Mouse (Mus musculus): ENCODE measurements around the gene Foxe3.

DNA sequence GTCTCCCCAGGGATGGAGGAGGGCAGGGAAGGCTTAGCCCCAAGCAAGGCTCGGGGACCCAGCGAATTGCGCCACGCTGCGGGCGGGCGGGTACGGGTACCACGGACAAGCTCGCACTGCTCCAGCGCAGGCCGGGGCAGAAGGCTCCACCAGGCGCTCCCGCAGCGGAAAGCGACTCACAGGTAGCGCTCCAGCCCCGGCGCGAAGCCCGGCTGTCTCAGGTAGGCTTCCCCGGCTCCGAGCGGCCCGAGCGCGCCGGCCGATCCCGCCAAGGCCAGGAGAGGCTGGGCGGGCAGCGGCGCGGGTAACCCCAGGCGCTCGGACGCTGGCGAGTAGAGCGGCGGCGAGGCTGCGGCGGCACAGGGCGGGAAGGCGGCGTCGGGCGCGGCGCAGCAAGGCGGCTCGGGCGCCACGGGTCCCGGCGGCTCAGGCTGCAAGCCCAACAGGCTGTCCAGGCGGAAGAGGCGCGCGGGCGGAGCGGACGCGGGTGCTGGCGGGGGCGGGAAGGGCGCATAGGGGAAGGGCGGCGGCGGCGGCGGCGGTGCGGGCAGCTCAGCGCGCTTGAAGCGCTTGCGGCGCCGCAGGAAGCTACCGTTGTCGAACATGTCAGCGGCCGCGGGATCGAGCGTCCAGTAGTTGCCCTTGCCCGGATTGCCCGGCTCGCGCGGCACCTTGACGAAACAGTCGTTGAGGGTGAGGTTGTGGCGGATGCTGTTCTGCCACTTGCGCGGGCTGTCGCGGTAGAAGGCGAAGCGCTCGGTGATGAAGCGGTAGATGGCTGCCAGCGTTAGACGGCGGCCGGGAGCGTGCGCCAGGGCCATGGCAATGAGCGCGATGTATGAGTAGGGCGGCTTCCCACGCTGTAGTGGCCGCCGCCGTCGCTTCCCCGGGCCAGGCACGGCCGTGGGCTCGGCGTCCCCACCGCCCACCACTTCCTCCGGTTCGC, 569 bp downstream of the Foxe3 start:
- TF ChIP-seq CTCF (IDR thresholded peaks at IDR 0.05; ENCODE audit: low read depth) = no peak
- TF ChIP-seq EP300 (optimal IDR thresholded peaks at IDR 0.05) = no peak

Data from stomach, postnatal 0 days (tissue).